Mouse (Mus musculus): ENCODE data around the gene Krcc1. TPM values are rescaled to one million over a fixed set of nuclear protein-coding genes. Genes with fewer than 3 reads are reported as not detected.

The Krcc1 gene
- polyA plus RNA-seq, 2 experiments, result 23.5 to 47.0 TPM

DNA sequence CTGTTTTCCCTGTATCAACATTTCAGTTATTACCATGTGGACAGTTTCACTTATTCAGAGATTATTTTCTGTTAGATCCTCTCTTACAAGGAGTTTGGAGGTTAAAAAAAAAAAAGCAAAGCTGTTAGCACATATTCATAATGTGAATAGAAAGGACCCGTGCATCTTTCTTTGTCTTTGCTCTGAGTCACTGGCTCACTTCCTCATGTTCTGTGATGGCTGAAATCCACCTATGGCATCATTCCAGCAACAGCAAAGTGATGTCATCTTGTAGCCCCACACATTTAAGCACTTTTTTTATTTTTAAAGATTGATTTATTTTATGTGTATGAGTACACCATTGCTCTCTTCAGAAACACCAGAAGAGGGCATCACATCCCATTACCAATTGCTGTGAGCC lies 7.9 kb downstream of the Krcc1 start:
- H3K36me3 ChIP-seq (ENCODE audit: control insufficient read depth, insufficient read depth, low read length), result peaks cover 6% of the 10 kb centered on the region
- no peaks in the 10 kb centered on the region for H3K9me3 ChIP-seq (ENCODE audit: control insufficient read depth, low read length)
- TF ChIP-seq POLR2A (IDR thresholded peaks at IDR 0.05; ENCODE audit: borderline replicate concordance, extremely low read depth, insufficient read depth, insufficient read length), result no peak
- H3K9ac ChIP-seq (ENCODE audit: low read depth, low read length, severe bottlenecking), result no peak overlapping the region
- no peak for DNase-seq (ENCODE audit: low spot score)
- no peak overlapping the region for H3K27ac ChIP-seq (replicated peaks; ENCODE audit: low read depth, low read length)
- 66% methylated on average over 1 of the region's 1 CpGs for WGBS
- H3K4me3 ChIP-seq (replicated peaks; ENCODE audit: low read length), result no peak overlapping the region
- no peak for ATAC-seq (ENCODE audit: low FRiP score, low read depth)
- H3K4me2 ChIP-seq (replicated peaks; ENCODE audit: low read depth, low read length, severe bottlenecking), result no peak overlapping the region
- H3K27me3 ChIP-seq (ENCODE audit: control insufficient read depth, insufficient read depth, low read length), result no peaks in the 10 kb centered on the region
- no peaks in the 10 kb centered on the region for H3K4me1 ChIP-seq (ENCODE audit: control insufficient read depth, insufficient read depth, low read length)

GRCm38 (mm10) chr6:71293509-71293908 lies 22.0 kb downstream of the Krcc1 start:
- Histone ChIP-seq H3K4me2 (replicated peaks; ENCODE audit: low read depth, low read length, severe bottlenecking) (no peak overlapping the region), H3K27me3 (ENCODE audit: control insufficient read depth, insufficient read depth, low read length) (no peaks in the 10 kb centered on the region), H3K9me3 (ENCODE audit: control insufficient read depth, low read length) (no peaks in the 10 kb centered on the region), H3K4me1 (ENCODE audit: control insufficient read depth, insufficient read depth, low read length) (no peaks in the 10 kb centered on the region), H3K36me3 (ENCODE audit: control insufficient read depth, insufficient read depth, low read length) (no peaks in the 10 kb centered on the region), H3K27ac (replicated peaks; ENCODE audit: low read depth, low read length) (no peak overlapping the region), H3K9ac (ENCODE audit: low read depth, low read length, severe bottlenecking) (no peak overlapping the region), H3K4me3 (replicated peaks; ENCODE audit: low read length) (no peak overlapping the region)
- no peak for TF ChIP-seq POLR2A (IDR thresholded peaks at IDR 0.05; ENCODE audit: borderline replicate concordance, extremely low read depth, insufficient read depth, insufficient read length)
- DNase-seq (ENCODE audit: low spot score), result no peak
- 92% methylated on average over 14 of the region's 14 CpGs for WGBS
- ATAC-seq (ENCODE audit: low FRiP score, low read depth), result no peak

- Histone ChIP-seq H3K27me3 (ENCODE audit: control insufficient read depth, insufficient read depth, low read length) (no peaks in the 10 kb centered on the region), H3K36me3 (ENCODE audit: control insufficient read depth, insufficient read depth, low read length) (no peaks in the 10 kb centered on the region), H3K9ac (ENCODE audit: low read depth, low read length, severe bottlenecking) (no peak overlapping the region), H3K27ac (replicated peaks; ENCODE audit: low read depth, low read length) (no peak overlapping the region), H3K4me2 (replicated peaks; ENCODE audit: low read depth, low read length, severe bottlenecking) (no peak overlapping the region), H3K9me3 (ENCODE audit: control insufficient read depth, low read length) (no peaks in the 10 kb centered on the region), H3K4me3 (replicated peaks; ENCODE audit: low read length) (no peak overlapping the region), H3K4me1 (ENCODE audit: control insufficient read depth, insufficient read depth, low read length) (no peaks in the 10 kb centered on the region)
- DNase-seq (ENCODE audit: low spot score) (no peak), ATAC-seq (ENCODE audit: low FRiP score, low read depth) (no peak)
- no peak for TF ChIP-seq POLR2A (IDR thresholded peaks at IDR 0.05; ENCODE audit: borderline replicate concordance, extremely low read depth, insufficient read depth, insufficient read length)
- 75% methylated on average over 6 of the region's 6 CpGs for WGBS
Observed at GRCm38 (mm10) chr6:71295303-71295702, 23.8 kb downstream of the Krcc1 start.

- Histone ChIP-seq H3K4me3 (replicated peaks; ENCODE audit: low read length) (no peak overlapping the region), H3K27ac (replicated peaks; ENCODE audit: low read depth, low read length) (no peak overlapping the region), H3K36me3 (ENCODE audit: control insufficient read depth, insufficient read depth, low read length) (no peaks in the 10 kb centered on the region), H3K9me3 (ENCODE audit: control insufficient read depth, low read length) (no peaks in the 10 kb centered on the region), H3K9ac (ENCODE audit: low read depth, low read length, severe bottlenecking) (no peak overlapping the region), H3K4me2 (replicated peaks; ENCODE audit: low read depth, low read length, severe bottlenecking) (no peak overlapping the region), H3K4me1 (ENCODE audit: control insufficient read depth, insufficient read depth, low read length) (no peaks in the 10 kb centered on the region), H3K27me3 (ENCODE audit: control insufficient read depth, insufficient read depth, low read length) (no peaks in the 10 kb centered on the region)
- no peak for DNase-seq (ENCODE audit: low spot score)
- no peak for ATAC-seq (ENCODE audit: low FRiP score, low read depth)
- no peak for TF ChIP-seq POLR2A (IDR thresholded peaks at IDR 0.05; ENCODE audit: borderline replicate concordance, extremely low read depth, insufficient read depth, insufficient read length)
- 71% methylated on average over 2 of the region's 2 CpGs for WGBS
Observed at GRCm38 (mm10) chr6:71298051-71298450, 26.6 kb downstream of the Krcc1 start.

DNA sequence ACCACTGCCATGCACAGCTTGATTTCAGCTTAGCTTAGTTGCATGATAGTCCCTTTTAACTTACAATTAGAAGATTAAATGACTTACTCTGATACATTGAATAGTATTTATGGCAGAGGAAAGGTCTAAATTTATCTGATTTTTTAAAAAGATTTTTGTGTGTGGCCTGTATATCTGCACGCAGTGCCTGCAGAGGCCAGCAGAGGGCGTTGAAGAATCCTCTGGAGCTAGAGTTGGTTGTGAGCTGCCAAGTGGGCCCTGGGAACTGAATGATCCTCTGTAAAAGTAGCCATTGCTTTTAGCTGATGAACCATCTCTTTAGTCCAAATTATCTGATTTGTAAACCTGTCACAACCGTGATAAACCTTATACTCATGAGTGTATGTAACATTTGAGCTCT lies 27.3 kb downstream of the Krcc1 start:
- H3K9ac ChIP-seq (ENCODE audit: low read depth, low read length, severe bottlenecking), result no peak overlapping the region
- no peak overlapping the region for H3K4me2 ChIP-seq (replicated peaks; ENCODE audit: low read depth, low read length, severe bottlenecking)
- H3K4me1 ChIP-seq (ENCODE audit: control insufficient read depth, insufficient read depth, low read length), result no peaks in the 10 kb centered on the region
- H3K4me3 ChIP-seq (replicated peaks; ENCODE audit: low read length), result no peak overlapping the region
- ATAC-seq (ENCODE audit: low FRiP score, low read depth) (no peak), DNase-seq (ENCODE audit: low spot score) (peak; percentile 21)
- H3K36me3 ChIP-seq (ENCODE audit: control insufficient read depth, insufficient read depth, low read length), result no peaks in the 10 kb centered on the region
- no peak for TF ChIP-seq POLR2A (IDR thresholded peaks at IDR 0.05; ENCODE audit: borderline replicate concordance, extremely low read depth, insufficient read depth, insufficient read length)
- no peaks in the 10 kb centered on the region for H3K27me3 ChIP-seq (ENCODE audit: control insufficient read depth, insufficient read depth, low read length)
- WGBS, result 33% methylated on average over 3 of the region's 3 CpGs
- no peak overlapping the region for H3K27ac ChIP-seq (replicated peaks; ENCODE audit: low read depth, low read length)
- no peaks in the 10 kb centered on the region for H3K9me3 ChIP-seq (ENCODE audit: control insufficient read depth, low read length)

Measured in limb, embryonic 14.5 days (tissue).